Mouse (Mus musculus) right cerebral cortex, adult 18-20 months (tissue): ENCODE measurements around the gene Kif18a.
A peak's percentile ranks its signal among the peaks of the same experiment; 100 is the strongest.

Experiments
- DNase-seq: peaks from one replicate; pipeline ENCODE4 v3.0.0; 2022; ENCODE audit warnings: mixed read lengths

The Kif18a gene

GRCm38 (mm10) chr2:109280600-109281340, at the start of gene Kif18a, which contains the start of gene Mettl15:
Kif18a (plus strand) TSS chr2:109280738.
Mettl15 (minus strand) TSS chr2:109280748.
- DNase-seq: peak; percentile 98

- no peak for DNase-seq
Observed at GRCm38 (mm10) chr2:109233876-109234275, 46.7 kb upstream of the Kif18a start.

- no peak for DNase-seq
Observed at GRCm38 (mm10) chr2:109235741-109236140, 44.8 kb upstream of the Kif18a start.

- DNase-seq: peak; percentile 5
Observed at GRCm38 (mm10) chr2:109241947-109242346, 38.6 kb upstream of the Kif18a start.

- no peak for DNase-seq
Observed at GRCm38 (mm10) chr2:109262779-109263178, 17.8 kb upstream of the Kif18a start.

GRCm38 (mm10) chr2:109273098-109273497, 7.4 kb upstream of the Kif18a start:
- DNase-seq: no peak

- DNase-seq: no peak
Observed at GRCm38 (mm10) chr2:109277593-109277992, 2.9 kb upstream of the Kif18a start.

GRCm38 (mm10) chr2:109278036-109278435, 2.5 kb upstream of the Kif18a start:
- DNase-seq: peak; percentile 15

GRCm38 (mm10) chr2:109280272-109280599, 302 bp upstream of the Kif18a start:
- no peak for DNase-seq

GRCm38 (mm10) chr2:109281341-109281690, 778 bp downstream of the Kif18a start:
- no peak for DNase-seq

GRCm38 (mm10) chr2:109284121-109284520, 3.6 kb downstream of the Kif18a start:
- DNase-seq: no peak

- no peak for DNase-seq
Observed at GRCm38 (mm10) chr2:109289327-109289726, 8.8 kb downstream of the Kif18a start.

- no peak for DNase-seq
Observed at GRCm38 (mm10) chr2:109296264-109296663, 15.7 kb downstream of the Kif18a start.

GRCm38 (mm10) chr2:109298160-109298559, 17.6 kb downstream of the Kif18a start:
- DNase-seq: no peak

GRCm38 (mm10) chr2:109302234-109302633, 21.7 kb downstream of the Kif18a start:
- DNase-seq: no peak

GRCm38 (mm10) chr2:109303638-109304037, 23.1 kb downstream of the Kif18a start:
- no peak for DNase-seq

GRCm38 (mm10) chr2:109311369-109311768, 30.8 kb downstream of the Kif18a start:
- no peak for DNase-seq

GRCm38 (mm10) chr2:109331807-109332206, 51.3 kb downstream of the Kif18a start:
- DNase-seq: no peak

GRCm38 (mm10) chr2:109334237-109334636, 53.7 kb downstream of the Kif18a start:
- DNase-seq: no peak

GRCm38 (mm10) chr2:109335765-109336164, 55.2 kb downstream of the Kif18a start:
- no peak for DNase-seq

GRCm38 (mm10) chr2:109345386-109345785, 64.8 kb downstream of the Kif18a start:
- DNase-seq: no peak

GRCm38 (mm10) chr2:109348742-109349141, 68.2 kb downstream of the Kif18a start:
- no peak for DNase-seq

GRCm38 (mm10) chr2:109358456-109359141, 78.1 kb downstream of the Kif18a start:
- DNase-seq: no peak

- DNase-seq: no peak
Observed at GRCm38 (mm10) chr2:109365962-109366361, 85.4 kb downstream of the Kif18a start.

GRCm38 (mm10) chr2:109374881-109375280, 94.3 kb downstream of the Kif18a start:
- no peak for DNase-seq
